Mouse (Mus musculus): ENCODE measurements around the gene Lrrc8e.

The Lrrc8e gene

DNA sequence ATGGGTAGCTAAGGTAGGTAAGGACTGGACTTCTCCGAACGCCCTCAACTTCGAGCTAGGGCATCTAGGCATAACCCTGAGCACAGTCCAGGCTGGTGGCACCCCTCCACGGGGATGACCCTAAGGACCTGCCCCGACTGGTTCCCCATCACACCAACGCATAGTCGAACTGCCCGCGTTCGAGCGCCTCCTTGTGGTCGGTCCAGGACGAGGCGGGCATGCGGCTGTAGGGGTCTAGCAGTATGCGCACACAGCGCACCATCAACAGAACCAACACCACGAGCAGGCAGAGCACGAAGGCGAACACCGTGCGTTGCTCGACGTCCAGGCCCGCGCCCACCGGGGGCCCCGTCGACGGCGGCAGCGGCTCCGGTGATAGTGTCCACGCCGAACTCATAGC, 31.6 kb downstream of the Lrrc8e start:
- peak; percentile 61 for DNase-seq

DNA sequence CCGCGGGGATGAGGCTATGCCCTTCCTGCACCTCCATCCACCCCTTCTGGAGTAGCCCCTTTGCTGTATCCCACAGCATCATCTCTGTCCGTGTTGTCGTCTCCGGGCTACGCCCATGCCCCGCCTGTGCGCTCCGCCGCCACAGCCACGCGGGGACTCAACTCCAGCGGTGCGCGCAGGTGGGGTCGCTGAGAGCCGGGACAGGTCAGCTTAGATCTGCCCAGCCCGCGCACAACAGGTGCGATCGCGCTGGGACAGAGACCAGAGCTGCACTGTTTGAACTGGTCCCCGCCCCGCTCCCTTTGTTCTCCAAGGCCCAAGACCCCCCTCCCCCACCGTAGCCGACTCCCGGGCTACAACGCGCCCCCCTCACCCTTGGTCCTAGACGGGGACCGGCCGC, 32.1 kb downstream of the Lrrc8e start:
- DNase-seq = peak; percentile 30

DNA sequence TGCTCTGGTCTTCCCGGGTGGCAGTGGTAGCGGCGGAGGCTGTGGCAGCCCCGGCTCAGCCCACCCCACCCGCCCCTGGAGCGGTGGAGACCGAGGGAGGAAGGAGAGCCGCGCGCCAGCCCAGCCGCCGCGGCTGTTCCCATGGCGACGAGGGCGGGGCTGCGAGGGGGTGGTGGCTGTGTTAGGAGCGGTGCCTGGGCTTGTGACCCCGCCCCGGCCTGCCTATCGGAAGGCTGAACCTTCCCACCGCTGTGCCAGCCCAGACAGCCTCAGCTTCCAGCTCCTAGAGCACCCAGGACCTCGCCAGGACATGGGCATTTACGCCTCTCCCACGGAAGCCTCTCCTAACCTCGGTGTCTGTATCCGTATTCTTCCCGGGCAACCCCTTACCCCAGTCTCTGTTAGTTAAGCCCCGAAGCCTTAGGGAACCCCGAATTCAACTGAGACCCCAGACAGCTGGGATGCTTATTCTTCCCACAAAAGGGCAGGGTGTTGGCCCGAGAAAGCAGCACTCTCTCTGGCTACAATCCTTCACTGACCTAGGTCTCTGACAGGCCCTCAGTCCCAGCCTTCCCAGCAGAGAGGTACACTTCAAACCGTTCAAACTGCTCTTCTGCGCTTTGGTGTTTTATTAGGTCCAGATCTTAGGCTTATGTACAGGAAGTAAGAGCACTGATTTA, 32.6 kb downstream of the Lrrc8e start, which contains the start of gene Ctxn1:
Gene Ctxn1, minus strand, starts transcription at position 150 of the 680 bp plus-strand sequence.
- DNase-seq = peak; percentile 95

DNA sequence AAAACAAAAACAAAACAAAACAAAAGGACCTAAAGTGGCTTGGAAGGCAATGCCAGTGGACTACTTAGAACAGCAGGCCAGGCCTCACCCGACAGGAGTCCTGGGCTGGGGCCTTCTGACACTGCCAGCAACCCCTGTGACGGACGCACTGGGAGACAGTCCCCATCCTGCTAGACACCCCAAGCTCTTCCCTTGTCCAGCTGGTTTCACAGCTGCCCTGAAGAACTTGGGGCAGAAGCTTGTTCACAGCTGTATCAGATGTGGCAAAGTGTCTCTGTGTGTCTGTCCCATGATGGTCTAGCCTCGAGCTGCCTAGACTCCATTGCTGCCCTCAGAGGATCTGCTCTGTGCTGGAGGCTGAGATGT, 33.2 kb downstream of the Lrrc8e start:
- DNase-seq = no peak

DNA sequence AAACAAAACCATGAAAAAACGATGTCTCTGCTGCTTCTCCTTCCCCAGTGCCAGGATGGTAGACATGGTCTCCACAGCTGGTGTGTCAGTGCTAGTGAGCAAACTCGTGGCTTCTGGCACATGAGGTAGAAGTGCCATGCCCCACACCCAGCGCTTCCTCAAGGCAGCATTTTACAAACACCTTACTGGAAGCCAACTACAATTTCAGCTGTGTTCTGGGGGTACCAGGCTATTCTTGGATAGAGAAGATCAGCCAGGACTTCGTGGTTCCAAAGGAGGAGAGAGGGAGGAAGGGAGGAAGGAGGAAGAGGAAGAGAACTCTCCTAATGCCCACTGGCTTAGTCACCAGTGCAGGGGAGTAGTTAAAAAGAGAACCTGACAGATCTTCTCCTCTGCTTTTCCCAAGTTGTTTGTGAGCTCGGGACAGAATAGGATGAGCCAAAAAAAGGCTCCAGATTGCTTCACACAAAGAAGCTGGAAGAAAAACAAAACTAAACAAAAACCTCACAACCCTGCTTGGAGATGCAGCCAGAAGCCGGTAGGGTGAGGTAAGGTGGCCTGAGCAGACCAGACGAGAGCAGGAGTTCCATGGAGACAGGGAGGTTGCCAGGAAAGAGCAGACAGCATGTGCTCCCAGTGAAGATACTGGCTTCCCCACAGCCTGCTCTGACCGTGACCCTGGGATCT, 36.6 kb downstream of the Lrrc8e start:
- DNase-seq = no peak

DNA sequence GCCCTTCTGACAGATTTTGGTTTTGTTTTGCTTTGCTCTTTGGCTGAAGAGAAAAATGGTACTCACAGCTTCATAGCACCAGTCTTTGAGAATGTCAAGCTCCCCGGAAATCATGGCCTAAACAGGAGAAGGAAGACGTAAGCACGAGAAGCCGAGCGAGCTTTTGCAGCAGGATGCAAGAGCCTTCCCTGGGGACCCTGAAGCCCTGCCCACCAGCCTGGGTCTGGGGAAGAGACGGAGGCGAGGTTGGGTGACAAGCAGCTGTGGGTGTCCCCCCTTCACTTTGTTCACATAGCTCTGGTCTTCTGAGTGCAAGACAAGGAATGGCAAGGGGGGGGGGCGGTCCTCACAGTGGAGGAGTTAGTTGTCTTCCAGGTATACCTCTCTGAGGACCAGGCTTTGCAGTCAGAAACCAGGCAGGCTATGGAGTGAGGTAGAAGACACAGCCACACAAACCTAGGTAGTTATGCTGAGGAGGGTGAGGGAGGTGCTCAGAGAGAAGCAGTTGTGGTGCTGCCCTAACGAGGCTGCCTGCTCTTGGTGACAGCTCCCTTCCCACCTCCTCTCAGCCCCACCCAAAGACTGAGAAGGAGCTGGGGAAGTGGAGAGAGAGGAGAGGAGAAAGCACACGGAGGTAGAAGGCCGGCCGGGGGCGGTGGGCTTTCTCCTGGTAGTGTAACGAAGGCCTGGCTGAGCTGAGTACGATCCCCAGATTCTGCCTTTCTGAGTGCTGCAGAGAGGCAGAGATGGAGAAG, 38.7 kb downstream of the Lrrc8e start:
- DNase-seq = no peak

DNA sequence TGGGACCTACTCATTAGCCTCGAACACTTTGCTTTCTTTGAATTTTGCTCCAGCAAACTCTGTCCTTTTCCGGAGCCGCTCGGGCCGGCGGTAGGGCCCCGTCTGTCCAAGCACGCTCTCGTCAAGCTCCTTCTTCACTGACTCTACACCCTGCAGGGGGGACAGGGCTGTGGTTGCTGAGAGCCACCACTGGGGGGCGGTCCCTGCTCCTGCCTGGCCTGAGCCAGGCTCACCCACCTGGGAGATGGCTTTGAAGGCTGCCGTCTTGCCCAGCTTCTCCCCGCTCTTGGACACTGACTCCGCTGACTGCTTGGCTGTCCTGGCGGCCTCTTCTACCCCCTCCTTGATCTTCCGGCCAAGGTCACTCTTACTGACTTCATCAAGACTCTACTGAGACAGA, 41.0 kb downstream of the Lrrc8e start:
- peak; percentile 36 for DNase-seq

DNA sequence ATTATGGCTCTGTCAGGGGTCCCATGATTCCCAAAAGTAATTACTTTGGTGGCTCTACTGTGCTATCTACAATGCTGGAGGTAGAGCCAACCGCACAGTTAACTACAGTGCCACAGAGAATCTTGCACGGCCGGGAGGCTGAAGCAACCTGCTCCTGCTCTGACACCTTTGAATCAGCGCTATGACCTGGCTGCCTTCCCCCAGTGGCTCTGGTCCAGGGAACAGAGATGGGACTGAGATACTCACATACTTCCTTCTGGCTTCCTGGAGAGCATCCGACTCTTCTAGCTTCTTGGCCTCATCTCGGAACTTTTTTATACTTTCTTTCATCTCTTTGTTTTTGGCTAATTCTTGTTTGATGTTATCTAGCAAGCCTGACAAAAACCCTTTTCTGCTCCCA, 43.0 kb downstream of the Lrrc8e start:
- DNase-seq = no peak

DNA sequence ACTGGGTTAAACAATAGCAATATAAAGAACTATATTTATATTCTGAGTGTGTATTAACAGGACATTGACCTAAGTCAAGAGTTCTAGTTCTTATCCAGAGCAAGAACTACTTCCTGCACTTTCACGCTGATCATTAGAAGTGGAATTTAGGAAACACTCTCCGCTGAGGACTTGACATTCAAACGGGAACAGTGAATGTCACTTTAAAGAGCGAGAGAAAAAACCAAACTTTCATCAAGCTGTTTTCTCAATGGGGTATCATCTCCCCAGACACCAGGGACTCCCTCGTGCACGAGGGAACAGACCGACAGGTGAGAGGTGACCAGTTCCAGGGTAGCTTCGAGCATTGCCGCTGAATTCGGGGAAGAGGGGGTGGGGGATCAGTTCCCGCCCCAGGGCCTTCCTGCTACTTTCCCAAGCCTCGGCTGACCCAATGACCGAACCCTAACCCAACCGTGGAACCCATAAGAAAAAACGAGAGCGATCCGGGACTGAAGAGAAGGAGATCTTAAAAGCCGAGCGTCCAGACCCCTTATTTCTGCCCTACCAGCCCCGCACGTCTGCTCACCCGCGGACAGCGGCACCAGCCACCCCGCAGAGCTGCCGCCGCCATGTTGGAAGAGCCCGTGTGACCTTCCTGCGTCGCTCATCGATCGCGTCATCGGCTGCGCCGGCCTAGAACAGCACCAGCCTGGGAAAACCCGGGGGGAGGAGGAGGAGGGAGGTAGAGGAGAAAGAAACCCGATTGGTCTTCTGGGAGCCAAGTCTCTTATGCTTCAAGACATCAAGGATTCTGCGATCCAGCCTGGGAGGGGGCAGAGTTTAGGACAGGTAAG, 48.9 kb downstream of the Lrrc8e start, which contains the start of gene Timm44:
Gene Timm44, minus strand, starts transcription at position 639 of the 836 bp plus-strand sequence.
- DNase-seq = peak; percentile 96

DNA sequence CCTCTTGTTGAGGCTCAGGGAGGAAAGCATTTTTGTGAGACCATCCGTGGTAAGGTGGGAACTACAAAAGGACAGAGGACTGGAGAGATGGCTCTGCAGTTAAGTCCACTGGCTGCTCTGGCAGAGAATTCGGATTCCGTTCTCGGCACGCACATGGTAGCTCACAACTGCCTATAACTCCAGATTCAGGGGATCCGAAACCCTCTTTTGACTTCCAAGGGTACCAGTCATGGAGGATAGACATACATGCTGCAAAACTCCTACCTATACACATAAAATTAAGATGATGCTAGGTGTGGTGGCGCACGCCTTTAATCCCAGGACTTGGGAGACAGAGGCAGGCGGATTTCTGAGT, 49.5 kb downstream of the Lrrc8e start:
- no peak for DNase-seq

Data from kidney, adult 9 months (tissue).